Mouse (Mus musculus) MEL-GATA-1-ER (cell line): ENCODE data around the gene Dlk1.
"Not testable (repeated sequence)": the region's sequence is repeated elsewhere in the genome, so short reads cannot be mapped to it uniquely, and the experiment has no call there.

ENCODE experiments used
- DNase-seq: peaks from one replicate; pipeline ENCODE4 v3.0.0-alpha.2; 2012; ENCODE audit warnings: low read depth; ENCODE audit errors: extremely low read depth

Gene Dlk1

GRCm38 (mm10) chr12:109439974-109440373, 12.6 kb upstream of the Dlk1 start:
- no peak for DNase-seq

DNA sequence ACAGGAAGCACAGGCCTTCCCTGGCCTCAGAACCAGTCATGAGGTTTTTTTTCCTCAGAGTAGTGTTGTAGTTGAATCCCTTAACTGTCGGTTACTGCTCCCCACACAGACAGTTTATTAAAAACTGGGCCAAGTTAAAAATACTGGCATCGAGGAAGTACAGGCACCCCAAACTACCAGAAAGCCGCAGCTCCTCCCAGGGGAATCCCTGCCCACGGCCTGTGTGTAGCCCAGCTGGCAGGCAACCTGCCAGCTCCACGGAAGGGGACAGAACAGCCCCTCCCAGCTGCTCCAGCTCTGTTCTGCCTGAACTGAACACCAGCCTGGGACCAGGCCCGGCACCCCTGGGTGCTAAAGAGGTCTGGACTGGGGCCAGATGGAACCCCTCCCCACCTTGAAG, 11.3 kb upstream of the Dlk1 start:
- no peak for DNase-seq

DNA sequence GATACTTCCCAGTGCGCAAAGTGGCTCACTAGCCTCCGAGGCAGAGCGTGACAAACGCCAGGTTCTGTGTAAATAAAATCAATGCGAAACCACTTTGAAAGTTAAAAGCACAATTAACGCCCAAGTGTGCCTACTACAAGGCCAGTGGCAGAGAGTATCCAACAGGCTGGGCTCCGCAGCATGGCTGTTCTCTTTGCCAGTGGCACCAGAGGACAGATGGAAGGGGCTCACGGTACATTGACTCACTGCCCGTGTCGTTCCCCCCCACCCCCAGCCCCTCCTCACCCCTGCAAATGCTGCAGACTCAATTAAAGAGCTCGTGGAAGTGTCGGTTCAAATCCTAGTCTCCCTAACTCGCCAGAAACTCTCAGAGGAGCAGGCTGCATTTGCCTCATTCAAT, 10.5 kb upstream of the Dlk1 start:
- no peak for DNase-seq

- no peak for DNase-seq
These were observed 9.3 kb upstream of the Dlk1 start for GRCm38 (mm10) chr12:109443276-109443675.

GRCm38 (mm10) chr12:109444999-109445398, 7.6 kb upstream of the Dlk1 start:
- no peak for DNase-seq

GRCm38 (mm10) chr12:109445499-109446235, 7.0 kb upstream of the Dlk1 start:
- no peak for DNase-seq

DNA sequence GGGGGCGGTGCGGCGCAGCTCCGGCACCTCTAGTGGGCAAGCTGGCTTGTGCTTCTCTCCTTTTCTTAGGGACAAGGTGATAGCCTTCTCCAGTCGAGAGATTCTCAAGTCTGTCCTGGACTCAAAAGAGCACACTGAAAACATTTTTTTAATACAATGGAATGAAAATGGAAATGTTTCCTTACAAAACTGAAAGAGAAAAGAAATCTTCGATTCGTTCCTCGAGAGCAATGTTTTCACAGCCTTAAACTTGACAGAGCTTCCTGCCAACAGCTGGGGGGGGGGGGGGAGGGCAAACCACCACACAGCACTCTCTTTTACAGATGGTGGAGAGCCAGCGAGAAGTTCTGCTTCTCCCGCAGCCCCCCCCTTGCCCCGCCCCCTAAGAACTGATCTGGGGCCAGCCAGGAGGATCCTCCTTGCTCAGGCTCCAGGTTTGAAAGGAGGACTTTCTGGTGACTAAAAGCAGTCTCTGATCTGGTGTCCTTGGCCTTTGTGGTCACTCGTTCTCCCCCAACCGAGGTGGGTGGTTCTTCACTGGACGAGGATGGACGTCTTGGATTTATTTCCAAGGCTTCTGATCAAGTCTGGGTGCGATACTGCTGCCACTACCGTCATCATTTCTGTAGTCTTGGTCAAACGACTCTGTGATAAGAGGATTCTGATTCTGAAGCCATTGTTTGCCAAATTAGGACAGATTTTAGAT, 6.2 kb upstream of the Dlk1 start:
- DNase-seq = no peak

DNA sequence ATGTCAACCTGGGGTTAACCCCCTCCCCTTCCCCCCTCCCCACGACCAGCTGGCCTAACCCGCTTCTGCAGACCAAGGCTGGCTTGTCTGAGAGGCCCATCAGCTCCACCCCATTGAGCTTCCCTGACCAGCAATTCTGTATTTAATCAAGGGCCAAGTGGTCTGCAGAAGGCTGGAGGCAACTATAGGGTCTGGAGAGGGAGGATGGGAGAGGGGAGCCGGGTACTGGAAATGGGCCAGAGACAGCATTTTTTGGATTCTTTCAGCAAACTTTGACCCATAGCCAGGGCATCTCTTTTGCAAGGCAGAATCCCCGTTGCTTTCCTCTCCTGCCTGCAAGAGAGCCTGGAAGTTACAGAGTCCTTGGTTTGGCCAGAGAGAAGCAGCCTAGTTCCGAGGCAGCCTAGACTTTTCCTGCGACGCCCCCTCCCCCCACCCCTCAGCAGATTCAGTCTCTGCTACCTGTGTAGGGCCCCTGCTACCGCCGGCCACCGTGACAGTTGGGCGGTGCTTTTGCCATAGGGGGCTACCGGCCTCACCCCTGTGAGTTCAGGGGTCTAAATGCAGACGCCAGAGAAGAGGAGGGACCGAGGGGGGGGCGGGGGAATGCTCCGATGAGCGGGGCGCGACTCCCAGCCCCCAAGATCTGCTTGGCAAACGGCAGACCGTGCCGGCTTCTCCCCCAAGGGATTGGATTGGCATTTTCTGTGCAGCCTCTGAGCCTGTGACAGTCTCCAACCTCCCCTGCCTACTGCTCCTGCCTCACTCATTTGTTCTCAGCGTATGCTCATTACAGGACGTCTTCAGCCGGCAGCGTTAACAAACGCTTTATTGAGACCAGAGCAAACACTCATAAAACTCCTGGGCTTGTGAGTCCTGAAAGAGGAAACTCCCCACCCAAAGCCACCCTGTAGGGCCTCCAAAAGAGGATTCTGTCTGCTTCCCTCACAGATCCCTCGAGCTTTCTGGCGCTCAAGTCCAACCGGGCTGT, 2.9 kb upstream of the Dlk1 start:
- DNase-seq = no peak

DNA sequence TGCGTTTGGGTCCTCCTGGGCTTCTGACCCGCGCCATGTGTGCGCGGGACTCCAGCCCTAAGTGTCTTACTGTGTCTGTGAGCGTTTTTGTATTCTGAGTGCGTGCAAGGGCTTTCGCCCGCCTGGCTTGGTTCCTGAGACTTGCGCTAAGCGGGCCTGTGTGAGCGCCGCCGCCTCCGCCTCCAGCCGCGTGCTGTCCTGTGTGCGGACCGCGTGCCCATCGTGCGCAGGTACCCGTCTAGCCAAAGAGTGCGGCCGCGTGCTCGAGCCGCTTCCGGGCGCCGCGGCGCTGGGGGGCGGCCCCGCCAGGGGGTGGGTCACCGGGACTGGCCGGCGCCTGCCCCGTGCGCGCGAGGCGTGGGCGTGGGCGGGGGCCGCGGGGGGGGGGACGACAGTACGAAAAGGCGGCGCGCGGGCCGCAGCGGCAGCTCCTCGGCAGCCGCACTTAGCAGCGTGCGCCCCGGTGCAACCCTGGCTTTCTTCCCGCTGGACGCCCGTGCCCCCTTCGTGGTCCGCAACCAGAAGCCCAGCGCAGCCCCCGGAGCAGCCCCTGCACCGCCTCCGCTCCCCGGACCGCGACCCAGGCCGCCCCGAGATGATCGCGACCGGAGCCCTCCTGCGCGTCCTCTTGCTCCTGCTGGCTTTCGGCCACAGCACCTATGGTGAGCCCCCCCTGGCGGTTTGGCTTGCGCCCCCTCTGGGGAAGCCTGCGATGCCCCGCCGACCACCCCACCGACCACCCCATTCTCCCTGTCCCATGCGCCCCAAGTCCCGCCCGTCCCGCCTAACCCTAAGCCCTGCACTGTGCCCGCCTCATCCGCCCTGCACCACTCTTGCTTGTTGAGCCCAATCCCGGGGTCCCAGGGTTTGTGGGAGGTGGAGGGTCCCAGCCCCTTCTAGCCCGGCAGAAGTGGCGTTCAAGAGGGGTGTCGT, 708 bp downstream of the Dlk1 start:
- no peak for DNase-seq

GRCm38 (mm10) chr12:109454137-109454536, 1.5 kb downstream of the Dlk1 start:
- no peak for DNase-seq

DNA sequence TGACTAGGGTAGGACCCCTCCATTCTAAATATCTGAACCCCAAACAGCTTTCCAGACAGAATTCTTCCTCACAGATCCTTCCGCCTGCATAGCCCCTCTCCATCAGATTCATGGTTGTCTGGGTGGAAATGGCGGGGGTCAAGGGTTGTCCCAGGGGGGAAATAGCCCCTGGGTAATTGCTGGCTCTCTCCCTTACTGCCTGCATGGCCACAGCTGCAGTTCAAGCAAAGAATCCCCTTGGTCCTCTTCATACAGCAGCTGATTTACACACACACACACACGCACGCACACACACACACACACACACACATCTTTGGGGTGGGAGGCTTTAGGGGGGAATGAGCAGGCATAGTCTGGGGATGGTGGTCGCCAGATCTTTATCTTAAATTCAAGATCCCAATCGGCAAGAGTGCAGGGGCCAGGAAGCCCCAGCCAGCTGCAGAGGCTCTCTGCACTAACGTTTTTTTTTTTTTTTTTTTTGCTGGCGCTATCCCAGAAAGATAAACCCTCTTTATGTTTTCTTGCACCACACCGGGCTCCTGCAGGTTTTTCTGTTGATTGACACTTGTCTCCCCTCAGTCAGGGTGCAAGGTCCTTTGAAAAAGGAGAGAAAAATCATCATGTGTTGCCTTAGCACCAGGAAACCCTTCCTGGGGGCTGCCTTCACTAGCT, 4.0 kb downstream of the Dlk1 start:
- no peak for DNase-seq

- no peak for DNase-seq
These were observed 5.2 kb downstream of the Dlk1 start for GRCm38 (mm10) chr12:109457836-109458235.

GRCm38 (mm10) chr12:109458896-109459295, 6.3 kb downstream of the Dlk1 start:
- DNase-seq = no peak

GRCm38 (mm10) chr12:109459481-109460401, 7.1 kb downstream of the Dlk1 start:
- DNase-seq = no peak

DNA sequence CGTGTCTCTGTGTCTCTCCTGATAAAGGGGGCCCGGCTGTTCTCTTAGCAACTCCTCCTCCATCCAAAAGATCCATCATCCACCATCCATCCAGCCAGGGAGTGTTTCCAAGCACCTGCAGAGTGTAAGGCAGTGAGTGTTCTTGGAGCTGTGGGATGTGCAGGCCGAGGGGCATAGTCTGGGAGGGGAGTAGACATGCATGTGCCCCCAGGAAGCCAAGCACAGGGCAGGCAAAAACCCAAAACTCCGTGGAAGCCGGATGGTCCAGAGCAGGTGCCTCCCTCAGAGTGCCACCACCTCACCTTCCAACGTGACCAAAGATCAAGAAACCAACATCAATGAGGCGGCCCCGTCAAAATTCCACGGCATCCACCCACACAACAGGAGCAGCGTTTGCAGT, 10.0 kb downstream of the Dlk1 start:
- DNase-seq = no peak

DNA sequence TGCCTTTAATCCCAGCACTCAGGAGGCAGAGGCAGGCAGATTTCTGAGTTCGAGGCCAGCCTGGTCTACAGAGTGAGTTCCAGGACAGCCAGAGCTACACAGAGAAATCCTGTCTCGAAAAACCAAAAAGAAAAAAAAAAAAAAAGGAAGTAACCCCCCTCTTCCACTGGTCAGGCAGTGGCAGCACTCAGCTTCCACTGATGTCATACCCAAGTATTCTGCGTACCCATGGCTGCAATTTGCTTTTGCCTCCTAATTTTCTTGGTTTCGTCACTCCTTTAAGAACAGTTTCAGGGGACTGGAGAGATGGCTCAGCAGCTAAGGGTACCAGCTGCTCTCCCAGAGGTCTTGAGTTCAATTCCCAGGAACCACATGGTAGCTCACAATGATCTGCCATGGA, 14.8 kb downstream of the Dlk1 start:
- not testable (repeated sequence) for DNase-seq

DNA sequence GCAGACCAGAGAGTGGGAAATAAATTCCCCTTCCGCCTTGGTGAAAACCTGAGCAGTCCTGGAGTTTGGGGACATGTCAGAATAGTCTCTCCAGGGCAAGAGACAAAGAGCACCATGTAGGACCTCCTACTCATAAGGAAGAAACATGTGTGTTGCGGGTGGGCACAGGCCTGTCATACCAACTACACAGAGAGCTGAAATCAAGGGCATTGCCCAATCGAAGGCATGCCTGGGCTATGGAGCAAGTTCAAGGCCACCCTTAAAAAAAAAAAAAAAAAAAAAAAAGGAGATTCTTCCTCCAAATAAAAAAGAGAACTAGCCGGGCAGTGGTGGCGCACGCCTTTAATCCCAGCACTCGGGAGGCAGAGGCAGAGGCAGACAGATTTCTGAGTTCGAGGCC, 17.2 kb downstream of the Dlk1 start:
- DNase-seq = no peak

- DNase-seq = no peak
These were observed 20.0 kb downstream of the Dlk1 start for GRCm38 (mm10) chr12:109472627-109473026.

GRCm38 (mm10) chr12:109473575-109473976, 21.0 kb downstream of the Dlk1 start:
- no peak for DNase-seq
